Mouse (Mus musculus) brain, embryonic 14.5 days (tissue): ENCODE measurements around the gene Efr3b. TPM values are rescaled to one million over a fixed set of nuclear protein-coding genes. Genes with fewer than 3 reads are reported as not detected.

Experiments
- DNase-seq: peaks from one replicate; pipeline ENCODE4 v3.0.0-alpha.2; 2011; ENCODE audit warnings: low read depth
- CTCF ChIP-seq: fragments of 200-500 bp; IDR thresholded peaks from 2 replicates; pipeline ENCODE4 v1.5.1; 2012; ENCODE audit warnings: inconsistent platforms, mild to moderate bottlenecking, moderate library complexity, borderline replicate concordance; ENCODE audit not compliant: insufficient read depth, insufficient read length; ENCODE audit errors: extremely low read depth
- POLR2A ChIP-seq: fragments of 200-500 bp; IDR thresholded peaks from 2 replicates; pipeline ENCODE4 v1.6.1; 2012; ENCODE audit warnings: mild to moderate bottlenecking, inconsistent platforms, borderline replicate concordance; ENCODE audit not compliant: poor library complexity, insufficient read depth, insufficient read length, severe bottlenecking; ENCODE audit errors: extremely low read depth
- polyA plus RNA-seq: library from polyadenylated mRNA; depleted of rRNA; stranded (reverse); fragments of >200 nt; gene quantifications from 2 replicates; pipeline ENCODE4 v1.2.3, GENCODE M21; 2012

Efr3b gene
- polyA plus RNA-seq, 1 experiment: 65.6 TPM

DNA sequence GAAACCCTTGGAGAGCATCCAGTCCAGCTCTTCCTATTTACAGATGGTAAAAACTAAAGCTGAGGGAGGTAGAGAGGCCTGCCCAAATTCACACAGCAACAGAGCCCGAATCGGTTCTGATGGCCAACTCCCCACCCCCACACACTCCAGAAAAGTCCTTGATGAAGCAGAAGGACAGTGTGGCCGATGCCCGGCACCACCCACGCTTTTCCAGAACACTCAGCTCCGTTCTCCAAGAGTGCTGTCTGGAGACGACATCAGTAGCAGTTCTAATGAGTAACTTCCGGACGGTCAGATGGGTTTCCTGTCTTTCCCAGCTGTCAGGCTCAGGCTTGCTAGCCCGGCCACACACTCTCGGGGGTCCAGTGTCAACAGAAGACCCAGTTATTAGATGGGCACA lies 10.2 kb downstream of the Efr3b start:
- no peak for DNase-seq

DNA sequence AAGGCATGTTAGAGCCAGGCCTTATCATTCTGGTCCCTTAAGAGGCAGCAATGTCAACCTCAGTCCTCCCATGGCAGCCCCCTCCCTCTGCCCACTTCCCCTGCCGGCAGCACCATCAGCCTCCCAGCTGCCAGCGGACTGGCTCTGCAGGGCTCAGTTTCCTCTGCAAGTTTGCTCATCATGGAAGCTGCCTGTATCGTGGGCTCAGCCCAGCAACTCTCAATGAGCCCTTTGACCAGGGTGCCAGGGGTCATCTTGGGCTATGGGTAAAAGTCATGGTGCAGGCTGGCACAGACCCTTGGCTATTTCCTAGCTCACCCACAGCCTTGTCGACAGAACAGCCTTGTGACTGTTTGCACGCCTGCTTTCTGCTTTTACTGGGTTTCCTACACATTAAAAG lies 14.4 kb downstream of the Efr3b start:
- TF ChIP-seq POLR2A (no peak), CTCF (no peak)
- DNase-seq: no peak

More for the DNA sequence above, 10.2 kb downstream of the Efr3b start:
- TF ChIP-seq CTCF (no peak), POLR2A (no peak)

DNA sequence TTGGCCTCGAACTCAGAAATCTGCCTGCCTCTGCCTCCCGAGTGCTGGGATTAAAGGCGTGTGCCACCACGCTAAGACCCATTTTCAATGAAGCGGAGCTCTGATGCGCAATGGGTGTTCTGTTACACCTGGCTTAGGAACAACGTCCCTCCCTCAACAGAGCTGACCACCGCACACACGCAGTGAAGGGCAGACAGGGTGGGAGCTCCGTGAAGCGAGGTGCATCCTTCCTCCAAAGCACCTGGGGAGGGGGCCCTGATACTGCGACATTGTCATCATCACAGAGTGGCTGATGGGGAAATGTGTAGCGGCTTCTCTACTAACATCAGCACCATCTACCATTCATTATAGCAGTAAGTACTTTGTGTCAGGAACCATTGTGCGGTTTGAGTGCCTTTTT lies 15.2 kb downstream of the Efr3b start:
- no peak for TF ChIP-seq POLR2A
- TF ChIP-seq CTCF: no peak
- DNase-seq: no peak

DNA sequence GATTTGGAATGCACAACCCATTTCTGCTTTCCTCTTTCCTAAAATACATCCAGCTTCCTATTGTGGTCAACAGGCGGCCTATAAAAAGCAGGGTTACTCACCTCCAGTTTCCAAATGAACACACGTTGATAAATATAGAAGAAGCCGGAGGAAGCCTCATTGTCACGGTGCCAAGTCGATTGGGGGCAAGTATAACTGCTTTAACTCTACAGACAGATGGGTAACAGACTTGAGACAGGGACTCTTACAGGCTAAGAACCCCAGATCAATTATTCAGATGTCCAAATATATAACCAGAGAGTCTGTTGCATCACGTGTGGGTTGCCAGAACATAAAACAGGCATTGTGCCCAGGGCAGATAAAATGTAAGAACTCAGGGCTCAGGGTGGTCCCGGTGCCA lies 15.9 kb downstream of the Efr3b start:
- DNase-seq: peak; percentile 51
- no peak for TF ChIP-seq CTCF
- TF ChIP-seq POLR2A: no peak

DNA sequence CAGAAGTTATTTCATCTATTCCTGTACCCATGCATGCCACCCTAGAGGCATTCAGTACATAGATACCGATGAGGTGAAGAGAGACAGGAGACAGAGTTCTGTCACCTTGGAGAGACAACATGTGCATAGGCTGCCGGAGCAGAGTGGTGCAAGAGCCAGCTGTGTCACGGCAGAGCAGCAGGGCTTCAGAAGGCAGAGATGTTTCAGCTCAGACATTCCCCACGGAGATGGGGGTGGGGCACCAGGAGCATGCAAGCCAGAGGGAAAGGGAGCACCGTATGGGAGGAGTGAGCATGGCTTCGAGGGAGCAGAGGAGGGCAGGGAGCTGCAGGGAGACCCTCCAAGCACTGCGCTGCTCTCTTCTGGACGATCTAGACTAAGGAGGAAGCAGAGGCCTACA lies 18.2 kb downstream of the Efr3b start:
- peak; percentile 40 for DNase-seq
- TF ChIP-seq CTCF: no peak
- no peak for TF ChIP-seq POLR2A

DNA sequence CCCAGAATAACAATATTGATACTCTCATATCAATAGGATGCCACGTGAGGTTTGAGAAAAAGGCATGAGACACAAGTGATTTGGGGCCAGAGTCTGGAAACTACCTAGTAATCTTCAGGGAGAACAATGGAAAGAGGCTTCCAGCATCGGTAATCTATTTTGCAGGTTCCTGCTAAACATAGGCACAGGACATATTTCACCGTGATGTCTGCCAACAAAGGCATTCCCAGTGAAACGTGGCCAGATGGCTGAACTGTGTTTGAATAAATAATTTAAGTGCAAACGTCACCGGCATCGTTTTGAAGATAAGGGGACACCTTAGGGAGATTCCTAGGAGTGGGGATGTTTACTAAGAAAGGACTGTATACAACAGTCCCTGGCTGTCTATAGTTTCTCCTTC lies 22.4 kb downstream of the Efr3b start:
- peak; percentile 47 for DNase-seq
- TF ChIP-seq CTCF: no peak
- TF ChIP-seq POLR2A: no peak

GRCm38 (mm10) chr12:4015741-4016140 lies 23.0 kb downstream of the Efr3b start:
- DNase-seq: no peak
- TF ChIP-seq CTCF (no peak), POLR2A (no peak)

DNA sequence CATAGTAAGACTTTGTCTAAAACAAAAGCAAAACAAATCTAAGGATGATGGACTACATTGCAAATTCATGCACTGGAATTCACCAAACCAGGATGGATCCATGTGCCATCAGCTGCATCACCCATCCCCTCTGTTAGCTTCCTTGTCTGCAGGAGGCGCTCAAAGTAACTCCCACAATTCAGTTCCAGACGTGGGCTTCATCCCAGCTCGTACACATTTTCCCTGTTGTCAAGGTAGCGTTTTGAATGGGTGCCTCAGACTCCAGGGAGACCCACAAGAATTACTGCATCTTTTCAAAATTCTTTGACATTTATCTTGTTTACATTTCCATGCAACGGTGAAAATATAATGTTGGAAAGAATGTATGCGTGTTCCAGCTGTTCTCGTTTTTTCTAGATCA lies 23.5 kb downstream of the Efr3b start:
- TF ChIP-seq POLR2A (no peak), CTCF (no peak)
- no peak for DNase-seq

- TF ChIP-seq CTCF: no peak
- no peak for TF ChIP-seq POLR2A
- DNase-seq: no peak
Observed at GRCm38 (mm10) chr12:4011715-4012114, 27.0 kb downstream of the Efr3b start.

GRCm38 (mm10) chr12:4011301-4011700 lies 27.4 kb downstream of the Efr3b start:
- TF ChIP-seq POLR2A (no peak), CTCF (no peak)
- DNase-seq: no peak

GRCm38 (mm10) chr12:4008731-4009130 lies 30.0 kb downstream of the Efr3b start:
- TF ChIP-seq CTCF (no peak), POLR2A (no peak)
- peak; percentile 41 for DNase-seq

- DNase-seq: peak; percentile 39
- TF ChIP-seq CTCF (no peak), POLR2A (no peak)
Observed at GRCm38 (mm10) chr12:4007766-4008165, 30.9 kb downstream of the Efr3b start.
